Mouse (Mus musculus) gastrocnemius, adult 18-20 months (tissue): ENCODE results near the gene Lgals8. TPM values are rescaled to one million over a fixed set of nuclear protein-coding genes. Genes with fewer than 3 reads are reported as not detected.
"Not testable (repeated sequence)": the region's sequence is repeated elsewhere in the genome, so short reads cannot be mapped to it uniquely, and the experiment has no call there.

ENCODE experiments used
- DNase-seq: peaks from one replicate; pipeline ENCODE4 v3.0.0; 2021; ENCODE audit warnings: low spot score
- long read RNA-seq, 2 experiments: library from polyadenylated mRNA; stranded (forward); transcript quantifications; one replicate each; pipeline ENCODE4 v2.0.0; 2021
- total RNA-seq, 2 experiments: library from RNA; stranded (reverse); gene quantifications; 2 replicates each; pipeline ENCODE4 v1.2.3; 2021

Gene Lgals8
- total RNA-seq: 10 to 100 TPM; 26.0 to 27.1 TPM
- long read RNA-seq, experiment 1, transcript Lgals8-201 (10 exons, 2,736 nt): minor isoform, 11 of 36 reads
- long read RNA-seq, experiment 1, transcript Lgals8-202 (10 exons, 2,792 nt): major isoform, 13 of 36 reads
- long read RNA-seq, experiment 1, partial matches to known transcripts: 1 of 36 reads
- long read RNA-seq, experiment 1, other reads (novel, unspliced or antisense): 9 of 36 reads
- long read RNA-seq, experiment 2, transcript Lgals8-201 (10 exons, 2,736 nt): major isoform, 9 of 20 reads
- long read RNA-seq, experiment 2, transcript Lgals8-202 (10 exons, 2,792 nt): minor isoform, 8 of 20 reads
- long read RNA-seq, experiment 2, partial matches to known transcripts: 0 of 20 reads
- long read RNA-seq, experiment 2, other reads (novel, unspliced or antisense): 3 of 20 reads

DNA sequence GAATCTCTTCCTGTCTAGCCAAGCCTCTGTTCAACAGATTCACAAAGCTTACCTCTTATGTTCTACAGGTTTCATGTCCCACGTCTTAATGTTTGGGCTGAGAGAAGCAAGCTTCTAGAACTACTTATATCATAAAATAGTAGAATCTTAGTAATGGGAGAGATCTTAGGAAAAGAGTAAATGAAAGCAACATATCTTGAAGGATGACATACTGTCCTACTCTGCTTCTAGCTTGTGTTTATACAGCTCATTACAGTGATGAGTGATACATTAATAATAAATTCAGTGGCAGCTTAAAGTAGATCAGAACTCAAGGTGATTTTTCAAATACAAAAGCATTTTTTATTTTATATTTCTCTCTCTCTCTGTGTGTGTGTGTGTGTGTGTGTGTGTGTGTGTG, at the start of gene Lgals8:
Gene Lgals8, minus strand, starts transcription at position 101 of the 400 bp plus-strand sequence.
- DNase-seq: no peak

DNA sequence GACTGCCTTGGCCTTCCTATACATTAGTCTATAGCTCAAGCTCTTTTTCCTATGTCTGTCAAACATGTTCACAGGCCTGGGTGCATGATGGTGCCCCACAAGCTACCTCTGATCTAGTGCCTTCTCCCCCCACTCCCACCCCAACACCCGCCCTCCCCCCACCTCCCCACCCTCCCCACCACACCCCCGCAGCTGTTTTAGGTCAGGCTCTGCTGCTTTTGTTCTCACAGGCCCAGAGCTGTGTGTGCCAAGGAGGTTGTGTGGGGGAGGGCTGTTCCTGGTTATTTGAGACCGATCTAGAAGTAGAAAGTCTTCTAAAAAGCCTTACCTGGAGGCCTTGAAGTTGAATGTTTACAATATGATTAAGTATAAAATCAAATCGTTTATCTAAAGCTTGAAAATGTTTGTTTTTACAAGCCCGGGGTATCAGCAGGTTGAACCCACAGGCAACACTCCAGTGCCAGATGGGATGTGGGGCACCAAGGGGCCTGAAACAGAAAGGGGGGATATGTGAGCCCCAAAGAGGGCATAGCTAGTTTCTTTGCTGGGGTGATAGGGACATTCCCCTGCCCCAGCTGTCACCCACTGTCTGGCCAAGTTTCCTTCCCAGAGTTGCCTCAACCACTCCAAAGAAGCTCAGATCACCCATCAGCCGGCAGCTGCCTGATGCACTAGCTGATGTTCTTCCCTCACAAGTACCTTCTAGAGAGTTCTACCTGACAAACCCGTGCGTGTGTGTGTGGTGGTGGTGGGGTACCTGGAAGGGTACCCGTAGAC, 46.6 kb upstream of the Lgals8 start:
- no peak for DNase-seq

DNA sequence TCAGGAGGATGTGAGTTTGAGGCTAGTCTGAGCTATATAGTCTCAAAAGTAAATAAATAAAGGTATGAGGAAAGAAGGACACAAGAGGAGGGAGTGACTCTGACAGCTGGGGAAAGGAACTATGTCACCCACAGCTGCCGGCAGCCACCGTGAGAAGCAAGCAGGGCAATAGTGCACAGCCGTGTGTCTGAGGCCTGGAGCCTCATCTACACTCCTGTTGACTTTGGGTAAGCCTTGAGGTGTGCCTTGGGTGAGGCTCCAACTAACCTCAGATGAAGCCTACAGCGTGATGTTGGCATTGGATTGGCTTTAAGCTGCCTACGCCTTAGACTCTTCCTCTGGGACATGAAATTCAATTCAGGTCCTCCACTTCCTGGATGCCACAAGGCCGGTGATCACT, 45.3 kb upstream of the Lgals8 start:
- no peak for DNase-seq

- DNase-seq: no peak
These were observed 42.7 kb upstream of the Lgals8 start for GRCm38 (mm10) chr13:12507426-12507825.

- no peak for DNase-seq
These were observed 40.6 kb upstream of the Lgals8 start for GRCm38 (mm10) chr13:12505359-12505758.

GRCm38 (mm10) chr13:12503238-12503751, 38.6 kb upstream of the Lgals8 start:
- DNase-seq: no peak

GRCm38 (mm10) chr13:12502665-12503237, 38.0 kb upstream of the Lgals8 start:
- DNase-seq: no peak

DNA sequence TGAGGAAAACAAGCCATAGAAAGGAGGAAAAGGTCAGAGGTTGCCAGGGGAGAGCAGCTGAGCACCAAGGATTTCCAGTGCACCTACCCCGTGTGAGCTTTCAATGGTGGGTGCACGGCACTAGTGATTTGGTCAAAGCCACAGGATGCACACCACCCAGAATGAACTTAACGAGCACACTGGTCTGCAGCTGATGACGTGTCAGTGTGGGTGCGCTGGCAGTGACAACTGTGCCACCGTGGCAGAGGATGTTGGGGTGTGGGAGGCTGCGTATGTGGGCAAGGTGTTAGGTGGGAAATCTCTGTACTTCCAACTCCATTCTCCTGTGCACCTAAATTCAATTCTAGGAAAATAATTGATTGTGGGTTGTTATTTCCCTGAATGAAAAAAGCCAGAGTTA, 34.4 kb upstream of the Lgals8 start:
- DNase-seq: no peak

GRCm38 (mm10) chr13:12497809-12498208, 33.1 kb upstream of the Lgals8 start:
- no peak for DNase-seq

- DNase-seq: no peak
These were observed 30.0 kb upstream of the Lgals8 start for GRCm38 (mm10) chr13:12494750-12495149.

DNA sequence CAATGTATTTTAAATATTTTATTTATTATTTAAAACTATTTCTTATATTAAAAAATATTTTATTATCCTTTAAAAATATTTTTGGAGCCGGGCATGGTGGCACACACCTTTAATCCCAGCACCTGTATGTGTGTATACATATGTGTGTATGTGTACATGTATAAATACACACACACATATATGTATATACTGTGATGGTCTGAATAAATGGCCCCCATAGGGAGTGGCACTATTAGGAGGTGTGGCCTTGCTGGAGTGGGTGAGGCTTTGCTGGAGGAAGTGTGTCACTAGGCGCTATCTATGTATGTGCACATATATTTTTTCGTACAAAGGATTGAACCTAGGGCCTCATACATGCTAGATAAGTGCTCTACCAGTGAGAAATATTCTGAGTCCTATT, 27.8 kb upstream of the Lgals8 start:
- no peak for DNase-seq

- DNase-seq: no peak
These were observed 20.9 kb upstream of the Lgals8 start for GRCm38 (mm10) chr13:12485640-12486039.

DNA sequence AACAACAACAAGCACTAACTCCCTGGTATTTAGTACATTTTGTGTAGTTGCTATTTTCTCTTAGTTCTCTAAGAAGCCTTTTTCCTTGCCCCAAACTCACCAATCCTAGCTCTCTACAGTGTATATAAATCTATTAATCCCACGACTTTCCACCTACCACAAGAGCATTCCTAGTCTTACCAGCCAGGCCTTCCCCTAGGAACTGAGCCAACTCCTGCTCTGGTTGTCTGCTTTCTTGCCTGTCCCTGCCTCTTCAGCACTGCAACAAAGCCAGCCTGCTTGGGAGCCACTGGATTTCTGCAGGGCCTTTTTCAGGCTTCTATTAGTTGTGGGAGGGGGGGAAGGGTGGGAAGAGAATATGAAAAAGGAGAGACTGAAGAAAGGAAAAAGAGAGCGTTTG, 20.5 kb upstream of the Lgals8 start:
- DNase-seq: no peak

- DNase-seq: no peak
These were observed 15.1 kb upstream of the Lgals8 start for GRCm38 (mm10) chr13:12479802-12480201.

DNA sequence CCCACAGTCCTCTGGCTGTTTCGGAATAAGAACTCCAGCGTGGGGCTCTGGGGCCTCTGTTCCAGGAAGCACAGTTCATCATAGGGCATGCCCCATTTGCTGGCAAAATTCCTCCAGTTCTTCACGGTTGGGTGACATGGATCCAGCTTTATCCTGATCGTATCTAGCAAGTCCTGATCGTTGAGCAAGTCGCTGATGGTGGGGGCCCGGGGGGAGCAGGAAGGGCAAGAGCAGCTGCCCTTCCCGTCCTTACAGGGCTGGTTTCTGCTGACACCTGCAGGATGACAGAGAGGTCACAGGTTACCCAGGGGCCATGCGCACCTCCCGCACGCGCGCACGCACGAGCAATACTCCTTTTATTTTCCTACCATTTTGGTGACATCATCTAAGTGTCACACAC, 13.6 kb upstream of the Lgals8 start:
- DNase-seq: no peak

DNA sequence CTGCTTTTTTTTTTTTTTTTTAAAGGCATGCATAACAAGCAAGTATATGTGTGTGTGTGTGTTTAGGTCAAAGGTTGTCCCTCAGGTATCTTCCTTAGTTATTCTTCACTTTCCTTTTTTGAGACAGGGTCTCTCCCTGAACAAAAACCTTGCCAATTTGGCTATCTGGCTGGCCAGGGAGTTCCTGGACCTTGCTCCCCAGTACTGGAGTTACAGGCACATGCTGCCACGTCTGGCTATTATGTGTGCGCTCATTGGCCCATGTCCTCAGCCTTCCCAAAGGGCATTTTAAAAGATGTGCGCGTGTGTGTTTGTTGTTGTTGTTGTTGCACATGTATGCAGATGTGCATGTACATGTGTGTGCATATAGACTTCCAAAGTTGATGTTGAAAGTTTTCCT, 12.1 kb upstream of the Lgals8 start:
- DNase-seq: no peak

DNA sequence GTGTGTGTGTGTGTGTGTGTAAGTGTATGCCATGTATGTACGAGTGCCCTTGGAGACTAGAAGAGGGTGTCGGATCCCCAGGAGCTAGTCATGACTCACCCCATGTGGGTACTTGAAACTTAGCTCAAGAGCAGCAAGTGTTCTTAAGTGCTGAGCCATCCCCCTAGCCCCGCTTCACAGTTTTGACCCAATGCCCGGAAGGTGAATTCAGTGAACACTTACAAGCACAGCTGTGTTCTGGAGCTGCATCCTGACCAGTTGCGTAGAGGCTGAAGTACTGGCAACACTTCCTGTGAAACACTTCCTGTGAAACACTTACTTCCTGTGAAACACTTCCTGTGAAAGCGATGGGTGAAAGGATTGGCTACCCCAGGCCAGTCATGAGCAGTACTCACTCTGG, 10.5 kb upstream of the Lgals8 start:
- DNase-seq: no peak

- DNase-seq: peak; percentile 72
These were observed 9.1 kb upstream of the Lgals8 start for GRCm38 (mm10) chr13:12473724-12474378.

DNA sequence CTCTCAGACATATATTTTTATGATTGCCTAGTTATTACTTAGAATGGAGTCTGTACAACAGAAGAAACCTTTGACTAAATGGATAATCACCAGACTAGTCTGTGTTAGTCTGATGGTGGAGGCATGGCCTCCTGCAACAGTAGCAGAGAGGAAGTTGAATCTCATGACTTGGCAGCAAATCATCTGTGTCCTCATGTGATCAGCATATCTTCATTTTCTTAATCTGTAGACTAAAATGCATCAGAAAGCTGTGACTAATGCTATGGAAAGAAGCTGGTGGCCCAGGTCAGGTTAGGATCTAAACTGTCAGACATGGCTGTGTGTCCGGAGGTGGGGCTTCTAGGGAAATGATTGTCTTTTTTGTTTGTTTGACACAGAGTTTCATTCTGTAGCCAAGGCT, 3.7 kb upstream of the Lgals8 start:
- DNase-seq: no peak

DNA sequence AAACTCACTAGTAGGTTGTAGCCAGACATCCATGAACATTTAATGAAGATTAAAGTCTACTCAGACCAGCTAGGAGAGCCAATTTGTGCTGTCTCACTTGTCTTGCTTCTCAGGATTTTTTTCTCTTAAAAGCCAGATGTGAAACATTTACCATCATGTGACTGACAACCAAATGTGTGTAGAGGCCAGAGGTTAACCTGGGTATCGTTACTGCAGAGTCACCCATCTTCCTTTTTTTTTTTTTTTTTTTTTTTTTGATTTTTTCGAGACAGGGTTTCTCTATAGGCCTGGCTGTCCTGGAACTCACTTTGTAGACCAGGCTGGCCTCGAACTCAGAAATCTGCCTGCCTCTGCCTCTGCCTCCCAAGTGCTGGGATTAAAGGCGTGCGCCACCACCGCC, 585 bp downstream of the Lgals8 start:
- not testable (repeated sequence) for DNase-seq

DNA sequence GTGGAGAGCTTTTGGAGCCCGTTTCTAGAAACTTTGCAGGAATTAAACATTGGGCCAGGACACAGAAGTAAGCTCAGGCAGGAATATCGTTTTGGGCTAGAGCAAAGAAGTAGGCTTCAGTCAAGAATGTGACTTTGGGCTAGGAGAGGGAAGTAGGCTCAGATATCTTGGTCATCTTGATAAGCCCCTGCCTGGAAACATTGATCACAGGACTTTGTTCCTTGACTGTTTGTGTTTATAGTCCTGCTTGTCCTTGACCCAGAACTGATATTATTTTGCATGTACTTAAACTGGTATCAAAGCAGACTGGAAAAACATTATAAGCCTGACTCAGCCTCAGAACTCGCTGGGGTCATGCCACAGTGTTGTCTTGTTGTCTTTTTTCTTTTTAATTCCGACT, 2.1 kb downstream of the Lgals8 start:
- DNase-seq: no peak

DNA sequence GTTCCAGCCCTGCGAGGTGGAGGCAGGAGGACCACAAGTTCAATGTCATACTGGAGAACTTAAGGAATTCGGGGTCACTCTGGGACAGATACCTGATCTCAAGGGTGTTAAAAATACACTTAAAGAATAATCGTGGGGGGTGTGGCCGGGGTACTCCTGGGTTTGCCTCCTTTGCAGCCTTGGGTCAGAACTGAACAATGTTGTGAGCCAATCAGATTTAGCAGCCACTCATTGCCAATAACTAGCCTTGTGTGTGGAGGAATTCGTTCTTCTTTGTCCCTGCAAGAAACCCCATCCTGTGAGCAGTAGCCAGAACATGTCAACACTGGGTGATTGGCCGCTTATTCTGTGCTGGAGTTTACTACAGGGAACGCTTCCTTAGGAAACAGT, 3.0 kb downstream of the Lgals8 start:
- no peak for DNase-seq
